Mouse (Mus musculus) heart, embryonic 12.5 days (tissue): Measurements from ENCODE around the gene Aldh1l2. TPM values are rescaled to one million over a fixed set of nuclear protein-coding genes. Genes with fewer than 3 reads are reported as not detected.

ENCODE experiments used
- ATAC-seq: fragments of 200-750 bp; cut with Nextera tagmentation; 2 replicates; pipeline ENCODE4 v1.8.0; 2017; ENCODE audit warnings: moderate TSS enrichment, moderate library complexity; ENCODE audit not compliant: insufficient number of reproducible peaks, low FRiP score
- H3K27ac ChIP-seq: fragments of 300-500 bp; sonication (generic); 2 replicates; pipeline ENCODE4 v1.5.1; 2016; ENCODE audit warnings: mild to moderate bottlenecking, moderate library complexity; ENCODE audit not compliant: poor library complexity, severe bottlenecking
- H3K27me3 ChIP-seq: fragments of 300-500 bp; sonication (generic); replicated peaks from 2 replicates; pipeline ENCODE4 v1.6.1; 2016; ENCODE audit warnings: mild to moderate bottlenecking, moderate library complexity
- H3K36me3 ChIP-seq: fragments of 300-500 bp; sonication (generic); 2 replicates; pipeline ENCODE4 v1.6.1; 2016; ENCODE audit warnings: mild to moderate bottlenecking, moderate library complexity
- H3K4me1 ChIP-seq: fragments of 300-500 bp; sonication (generic); replicated peaks from 2 replicates; pipeline ENCODE4 v1.6.1; 2016; ENCODE audit warnings: mild to moderate bottlenecking
- H3K4me2 ChIP-seq: fragments of 300-500 bp; sonication (generic); 2 replicates; pipeline ENCODE4 v1.6.1; 2016; ENCODE audit warnings: mild to moderate bottlenecking, moderate library complexity
- H3K4me3 ChIP-seq: fragments of 300-500 bp; sonication (generic); 2 replicates; pipeline ENCODE4 v1.5.1; 2016; ENCODE audit warnings: mild to moderate bottlenecking
- H3K9ac ChIP-seq: fragments of 300-500 bp; sonication (generic); 2 replicates; pipeline ENCODE4 v1.6.1; 2016; ENCODE audit warnings: mild to moderate bottlenecking, moderate library complexity
- H3K9me3 ChIP-seq: fragments of 300-500 bp; sonication (generic); replicated peaks from 2 replicates; pipeline ENCODE4 v1.6.1; 2016; ENCODE audit warnings: mild to moderate bottlenecking, moderate library complexity
- WGBS: fragments of 180-500 bp; shearing (Covaris S2); methylation state at CpG from one replicate; pipeline ENCODE4 v1.1.7; 2016; 5-methylcytosine and 5-hydroxymethylcytosine counted together
- polyA plus RNA-seq: library from polyadenylated mRNA; unstranded; fragments of >200 nt; fragmentation: Nextera tagmentation; extraction: Ambion mirVana; gene quantifications from 2 replicates; pipeline ENCODE4 v1.2.1, GENCODE M21; 2016

The Aldh1l2 gene
- polyA plus RNA-seq, 1 experiment from 2014 or later, result 13.3 TPM

GRCm38 (mm10) chr10:83457531-83457930 is 76.4 kb downstream of the Aldh1l2 start:
- Histone ChIP-seq H3K36me3 (peaks cover 7% of the 10 kb centered on the region), H3K4me2 (no peak overlapping the region), H3K27ac (no peak overlapping the region), H3K4me1 (no peaks in the 10 kb centered on the region), H3K27me3 (no peaks in the 10 kb centered on the region), H3K9ac (no peak overlapping the region), H3K4me3 (no peak overlapping the region), H3K9me3 (peaks cover 36% of the 10 kb centered on the region)
- ATAC-seq, result no peak
- WGBS, result 86% methylated on average over 3 of the region's 3 CpGs

- 88% methylated on average over 7 of the region's 7 CpGs for WGBS
- no peaks in the 10 kb centered on the region for H3K4me1 ChIP-seq
- H3K36me3 ChIP-seq, result 0 out of 2 replicates have a peak, but pooled peaks cover 9% of the 10 kb centered on the region
- H3K27me3 ChIP-seq, result no peaks in the 10 kb centered on the region
- no peak overlapping the region for H3K4me2 ChIP-seq
- H3K9ac ChIP-seq, result no peak overlapping the region
- H3K4me3 ChIP-seq, result no peak overlapping the region
- H3K27ac ChIP-seq, result no peak overlapping the region
- ATAC-seq, result no peak
- H3K9me3 ChIP-seq, result peaks cover 40% of the 10 kb centered on the region
Observed at GRCm38 (mm10) chr10:83448582-83448981, 85.4 kb downstream of the Aldh1l2 start.

Other genes starting within 250 kb of the Aldh1l2 start
- gene Slc41a2, start 196.3 kb downstream of the Aldh1l2 start, polyA plus RNA-seq, result 0.77 and 1.0 TPM in 2 replicates
- gene D10Wsu102e, start 173.9 kb downstream of the Aldh1l2 start, polyA plus RNA-seq, result 0.59 and 0.62 TPM in 2 replicates
- gene Washc4, start 9.6 kb upstream of the Aldh1l2 start, polyA plus RNA-seq, result 30.1 and 34.9 TPM in 2 replicates
- 29.8 and 35.9 TPM in 2 replicates for gene Appl2, start 114.6 kb upstream of the Aldh1l2 start, polyA plus RNA-seq
- 14.7 and 15.7 TPM in 2 replicates for gene 1500009L16Rik, start 188.7 kb upstream of the Aldh1l2 start, polyA plus RNA-seq